Mouse (Mus musculus): ENCODE measurements around the gene Serpinb13. TPM values are rescaled to one million over a fixed set of nuclear protein-coding genes. Genes with fewer than 3 reads are reported as not detected.
"Not testable (repeated sequence)": the region's sequence is repeated elsewhere in the genome, so short reads cannot be mapped to it uniquely, and the experiment has no call there.

Gene Serpinb13
- total RNA-seq, 2 experiments from 2014 or later: not detected

GRCm38 (mm10) chr1:107025886-107026285 lies 45.1 kb downstream of the Serpinb13 start:
- H3K27ac ChIP-seq: no peak overlapping the region
- no peak for DNase-seq
- TF ChIP-seq CTCF (IDR thresholded peaks at IDR 0.05): no peak
- intact Hi-C loops (cut with DNase I): no loop called here
- H3K4me3 ChIP-seq: no peak overlapping the region

GRCm38 (mm10) chr1:107034236-107034635 lies 53.5 kb downstream of the Serpinb13 start:
- H3K27ac ChIP-seq; DNase-seq; H3K4me3 ChIP-seq; intact Hi-C loops (cut with DNase I): not testable (repeated sequence)

Other genes with a start within 250 kb of the Serpinb13 start
- gene Kdsr, start 221.3 kb upstream of the Serpinb13 start, total RNA-seq (2021): 1 to 10 TPM; 3.9 to 4.4 TPM
- gene Vps4b, start 184.3 kb upstream of the Serpinb13 start, total RNA-seq (2021): 10 to 100 TPM; 18.5 to 20.2 TPM
- gene Serpinb5, start 119.8 kb upstream of the Serpinb13 start, total RNA-seq (2021): not detected
- not detected for gene Serpinb12, start 46.5 kb upstream of the Serpinb13 start, total RNA-seq (2021)
- not detected for gene Serpinb3a, start 71.3 kb downstream of the Serpinb13 start, total RNA-seq (2021)
- gene Serpinb3d, start 102.5 kb downstream of the Serpinb13 start, total RNA-seq (2021): not detected